Mouse (Mus musculus): ENCODE results near the gene Mex3d. TPM values are rescaled to one million over a fixed set of nuclear protein-coding genes. Genes with fewer than 3 reads are reported as not detected.

Gene Mex3d
- polyA plus RNA-seq, 1 experiment = 34.9 TPM

GRCm38 (mm10) chr10:80342749-80343424 lies 44.6 kb downstream of the Mex3d start:
- Histone ChIP-seq H3K27ac (ENCODE audit: control insufficient read depth, insufficient read depth, low read length) (no peak overlapping the region), H3K27me3 (ENCODE audit: control insufficient read depth, insufficient read depth, low read length) (peaks cover 37% of the 10 kb centered on the region), H3K36me3 (ENCODE audit: control insufficient read depth, insufficient read depth, low read length) (no peaks in the 10 kb centered on the region), H3K4me1 (replicated peaks; ENCODE audit: control insufficient read depth, insufficient read depth, low read length) (peaks cover 23% of the 10 kb centered on the region), H3K4me3 (ENCODE audit: control insufficient read depth, insufficient read depth, low read length) (no peak overlapping the region)
- DNase-seq = no peak
- TF ChIP-seq CTCF (IDR thresholded peaks at IDR 0.05; ENCODE audit: borderline replicate concordance, control insufficient read depth, extremely low read depth, insufficient read depth, low read length, poor library complexity) (no peak), POLR2A (IDR thresholded peaks at IDR 0.05; ENCODE audit: control insufficient read depth, extremely low read depth, insufficient read depth, low read length, poor library complexity) (no peak)
- 2% methylated on average over 33 of the region's 33 CpGs for WGBS

GRCm38 (mm10) chr10:80342305-80342748 lies 45.1 kb downstream of the Mex3d start:
- H3K27ac ChIP-seq (ENCODE audit: control insufficient read depth, insufficient read depth, low read length) = no peak overlapping the region
- H3K4me3 ChIP-seq (ENCODE audit: control insufficient read depth, insufficient read depth, low read length) = no peak overlapping the region
- H3K27me3 ChIP-seq (ENCODE audit: control insufficient read depth, insufficient read depth, low read length) = peaks cover 31% of the 10 kb centered on the region
- no peaks in the 10 kb centered on the region for H3K36me3 ChIP-seq (ENCODE audit: control insufficient read depth, insufficient read depth, low read length)
- DNase-seq = no peak
- WGBS = 11% methylated on average over 26 of the region's 26 CpGs
- H3K4me1 ChIP-seq (replicated peaks; ENCODE audit: control insufficient read depth, insufficient read depth, low read length) = peaks cover 23% of the 10 kb centered on the region
- TF ChIP-seq POLR2A (IDR thresholded peaks at IDR 0.05; ENCODE audit: control insufficient read depth, extremely low read depth, insufficient read depth, low read length, poor library complexity) = no peak
- TF ChIP-seq CTCF (IDR thresholded peaks at IDR 0.05; ENCODE audit: borderline replicate concordance, control insufficient read depth, extremely low read depth, insufficient read depth, low read length, poor library complexity) = no peak

- H3K27me3 ChIP-seq (ENCODE audit: control insufficient read depth, insufficient read depth, low read length) = peaks cover 30% of the 10 kb centered on the region
- no peak overlapping the region for H3K27ac ChIP-seq (ENCODE audit: control insufficient read depth, insufficient read depth, low read length)
- DNase-seq = no peak
- H3K4me1 ChIP-seq (replicated peaks; ENCODE audit: control insufficient read depth, insufficient read depth, low read length) = peaks cover 23% of the 10 kb centered on the region
- WGBS = 11% methylated on average over 47 of the region's 47 CpGs
- TF ChIP-seq POLR2A (IDR thresholded peaks at IDR 0.05; ENCODE audit: control insufficient read depth, extremely low read depth, insufficient read depth, low read length, poor library complexity) (no peak), CTCF (IDR thresholded peaks at IDR 0.05; ENCODE audit: borderline replicate concordance, control insufficient read depth, extremely low read depth, insufficient read depth, low read length, poor library complexity) (no peak)
- no peaks in the 10 kb centered on the region for H3K36me3 ChIP-seq (ENCODE audit: control insufficient read depth, insufficient read depth, low read length)
- no peak overlapping the region for H3K4me3 ChIP-seq (ENCODE audit: control insufficient read depth, insufficient read depth, low read length)
Observed at GRCm38 (mm10) chr10:80341491-80342304, 45.8 kb downstream of the Mex3d start.

- Histone ChIP-seq H3K27me3 (ENCODE audit: control insufficient read depth, insufficient read depth, low read length) (peaks cover 30% of the 10 kb centered on the region), H3K4me1 (replicated peaks; ENCODE audit: control insufficient read depth, insufficient read depth, low read length) (peaks cover 25% of the 10 kb centered on the region), H3K27ac (ENCODE audit: control insufficient read depth, insufficient read depth, low read length) (no peak overlapping the region), H3K4me3 (ENCODE audit: control insufficient read depth, insufficient read depth, low read length) (no peak overlapping the region), H3K36me3 (ENCODE audit: control insufficient read depth, insufficient read depth, low read length) (no peaks in the 10 kb centered on the region)
- 58% methylated on average over 21 of the region's 21 CpGs for WGBS
- TF ChIP-seq CTCF (IDR thresholded peaks at IDR 0.05; ENCODE audit: borderline replicate concordance, control insufficient read depth, extremely low read depth, insufficient read depth, low read length, poor library complexity) (no peak), POLR2A (IDR thresholded peaks at IDR 0.05; ENCODE audit: control insufficient read depth, extremely low read depth, insufficient read depth, low read length, poor library complexity) (no peak)
- DNase-seq = no peak
Observed at GRCm38 (mm10) chr10:80341026-80341425, 46.4 kb downstream of the Mex3d start.

GRCm38 (mm10) chr10:80339941-80340750 lies 47.3 kb downstream of the Mex3d start:
- 17% methylated on average over 19 of the region's 19 CpGs for WGBS
- no peak overlapping the region for H3K27ac ChIP-seq (ENCODE audit: control insufficient read depth, insufficient read depth, low read length)
- TF ChIP-seq POLR2A (IDR thresholded peaks at IDR 0.05; ENCODE audit: control insufficient read depth, extremely low read depth, insufficient read depth, low read length, poor library complexity) = no peak
- peak; percentile 95 for TF ChIP-seq CTCF (IDR thresholded peaks at IDR 0.05; ENCODE audit: borderline replicate concordance, control insufficient read depth, extremely low read depth, insufficient read depth, low read length, poor library complexity)
- H3K36me3 ChIP-seq (ENCODE audit: control insufficient read depth, insufficient read depth, low read length) = no peaks in the 10 kb centered on the region
- peak; percentile 81 for DNase-seq
- no peak overlapping the region for H3K4me3 ChIP-seq (ENCODE audit: control insufficient read depth, insufficient read depth, low read length)
- peaks cover 30% of the 10 kb centered on the region for H3K27me3 ChIP-seq (ENCODE audit: control insufficient read depth, insufficient read depth, low read length)
- H3K4me1 ChIP-seq (replicated peaks; ENCODE audit: control insufficient read depth, insufficient read depth, low read length) = peaks cover 26% of the 10 kb centered on the region

- H3K36me3 ChIP-seq (ENCODE audit: control insufficient read depth, insufficient read depth, low read length) = no peaks in the 10 kb centered on the region
- no peak for TF ChIP-seq CTCF (IDR thresholded peaks at IDR 0.05; ENCODE audit: borderline replicate concordance, control insufficient read depth, extremely low read depth, insufficient read depth, low read length, poor library complexity)
- no peak for TF ChIP-seq POLR2A (IDR thresholded peaks at IDR 0.05; ENCODE audit: control insufficient read depth, extremely low read depth, insufficient read depth, low read length, poor library complexity)
- H3K27me3 ChIP-seq (ENCODE audit: control insufficient read depth, insufficient read depth, low read length) = no peaks in the 10 kb centered on the region; the same call in 1 of the 2 replicates
- no peak overlapping the region for H3K4me3 ChIP-seq (ENCODE audit: control insufficient read depth, insufficient read depth, low read length)
- 42% methylated on average over 12 of the region's 12 CpGs for WGBS
- no peak overlapping the region for H3K27ac ChIP-seq (ENCODE audit: control insufficient read depth, insufficient read depth, low read length)
- peaks cover 12% of the 10 kb centered on the region for H3K4me1 ChIP-seq (replicated peaks; ENCODE audit: control insufficient read depth, insufficient read depth, low read length)
- DNase-seq = no peak
Observed at GRCm38 (mm10) chr10:80336263-80336662, 51.2 kb downstream of the Mex3d start.
